Mouse (Mus musculus) T-cell, adult 66 days (primary cell): ENCODE data around the gene Mfge8. TPM values are rescaled to one million over a fixed set of nuclear protein-coding genes. Genes with fewer than 3 reads are reported as not detected.

Source experiments
- total RNA-seq, 2 experiments: library from RNA; stranded (reverse); gene quantifications; 3 replicates in 1 of 2; 4 replicates in 1 of 2; pipeline ENCODE4 v1.2.4; 2023

Mfge8 gene
- 10 to 100 TPM; 25.4 to 30.6 TPM for total RNA-seq

DNA sequence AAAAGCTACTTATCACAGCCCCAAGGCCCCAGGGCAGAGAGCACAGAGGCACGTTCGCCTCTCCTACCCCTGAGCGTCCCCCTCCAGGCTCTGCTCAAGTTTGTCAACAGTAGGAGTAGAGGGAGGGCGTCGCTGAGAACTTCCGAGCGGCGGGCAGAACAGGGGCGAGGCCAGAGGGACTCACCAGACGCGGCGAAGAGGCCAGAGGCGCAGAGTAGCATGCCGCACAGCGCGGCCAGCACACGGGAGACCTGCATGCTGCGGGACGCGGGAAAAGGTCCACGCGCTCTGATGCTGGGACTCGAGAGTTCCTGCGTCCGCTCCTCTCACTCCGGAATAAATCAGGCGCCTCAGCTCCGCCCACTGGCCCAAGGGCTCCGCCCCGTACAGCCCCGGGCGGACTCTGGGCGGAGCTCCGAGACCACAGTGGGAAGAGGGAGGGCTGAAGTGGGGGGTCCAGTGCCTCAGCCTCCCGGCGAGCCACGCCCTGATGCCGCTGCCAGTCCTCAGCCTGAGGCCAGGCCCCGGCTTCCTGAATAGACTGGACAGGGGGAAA is at the start of gene Mfge8:
Gene Mfge8, minus strand, starts transcription at position 350 of the 556 bp plus-strand sequence.

DNA sequence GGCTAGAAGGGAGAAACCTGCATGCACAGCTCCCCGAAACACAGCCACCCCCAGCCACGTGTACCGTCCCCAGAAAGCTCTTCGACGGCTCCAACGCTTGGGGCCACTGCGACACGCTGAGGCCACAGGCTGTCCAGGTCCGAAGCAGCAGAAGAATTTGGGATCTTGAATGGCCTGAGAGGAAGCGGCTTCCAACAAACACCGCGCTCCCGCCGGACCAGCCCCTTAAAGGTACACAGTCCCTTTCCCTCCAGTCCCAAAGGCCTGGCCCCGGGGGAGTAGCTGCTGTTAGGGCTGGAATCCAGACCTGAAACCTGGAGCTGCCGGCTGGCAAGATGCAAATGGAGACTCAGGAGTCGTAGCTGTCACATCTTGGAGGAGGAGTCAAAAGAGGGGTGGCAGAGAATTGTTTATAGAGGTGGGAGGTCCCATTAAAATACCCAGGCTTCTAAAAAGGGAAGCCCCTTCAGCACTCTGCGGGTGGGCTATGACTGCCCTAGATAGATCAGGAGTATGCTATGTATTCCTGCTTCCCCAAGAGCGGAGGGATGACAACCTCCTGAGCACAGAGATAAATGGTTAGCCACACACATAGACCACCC is 17.9 kb downstream of the Mfge8 start, which contains the start of gene Hapln3:
Gene Hapln3, minus strand, starts transcription at position 176 of the 602 bp plus-strand sequence.

Other genes with a start within 250 kb of the Mfge8 start
- 10 to 100 TPM; 13.7 to 16.0 TPM for gene Isg20, start 235.6 kb downstream of the Mfge8 start, total RNA-seq
- not detected for gene Acan, start 95.6 kb downstream of the Mfge8 start, total RNA-seq
- not detected for gene Hapln3, start 18.0 kb downstream of the Mfge8 start, total RNA-seq
- 100 to 1,000 TPM; 103 to 104 TPM for gene Abhd2, start 124.1 kb upstream of the Mfge8 start, total RNA-seq
- not detected for gene Rlbp1, start 238.0 kb upstream of the Mfge8 start, total RNA-seq
- gene Fanci, start 242.9 kb upstream of the Mfge8 start, total RNA-seq, result 1 to 10 TPM; 3.9 to 6.6 TPM